Mouse (Mus musculus): ENCODE measurements at regions not wholly inside any gene's neighbourhood (a gene's known extent, or its start where the extent isn't known, plus 50 kb on each side); places are given as distances from the start of the nearest gene placed in this dataset.

DNA sequence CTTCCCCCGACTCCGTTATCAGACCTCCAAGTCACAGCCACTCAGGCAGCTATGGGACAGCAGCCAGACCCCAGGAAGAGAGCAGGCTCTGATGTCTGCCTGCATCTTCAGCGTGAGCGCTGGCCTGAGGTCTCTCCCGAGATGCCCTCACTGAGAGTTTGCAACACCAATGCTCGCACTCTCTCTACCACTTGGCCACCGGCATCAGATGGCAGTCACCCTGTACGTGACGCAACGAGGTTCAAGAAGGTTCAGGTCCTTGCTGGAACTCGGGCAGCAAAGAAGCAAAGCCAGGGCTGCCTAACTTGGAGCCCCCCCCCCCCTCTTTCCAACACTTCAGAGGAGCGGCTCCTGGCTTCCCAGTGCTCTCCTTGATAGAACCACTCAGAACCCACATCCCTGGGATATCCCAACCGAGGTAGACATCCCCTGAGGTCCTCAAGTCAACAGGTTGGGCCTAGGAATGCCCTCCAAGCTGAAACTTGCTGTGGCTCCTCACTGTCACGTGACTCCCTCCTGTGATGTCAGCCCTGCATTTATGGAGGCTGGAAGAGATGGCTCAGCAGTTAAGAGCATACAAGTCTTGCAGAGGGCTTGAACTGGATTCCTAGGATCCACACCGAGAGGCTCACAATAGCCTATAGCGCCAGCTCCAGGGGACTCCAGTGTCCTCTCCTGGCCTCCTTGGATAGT, 91.9 kb downstream of the Vegfa start:
- no peak for TF ChIP-seq CTCF (IDR thresholded peaks at IDR 0.05; ENCODE audit: low read depth, low read length)
- TF ChIP-seq POLR2A (IDR thresholded peaks at IDR 0.05; ENCODE audit: borderline replicate concordance, low read depth, low read length), result no peak
